Mouse (Mus musculus): ENCODE data around the gene Crnkl1. TPM values are rescaled to one million over a fixed set of nuclear protein-coding genes. Genes with fewer than 3 reads are reported as not detected.

Crnkl1 gene
- polyA plus RNA-seq, 1 experiment from 2014 or later = 20.4 TPM

DNA sequence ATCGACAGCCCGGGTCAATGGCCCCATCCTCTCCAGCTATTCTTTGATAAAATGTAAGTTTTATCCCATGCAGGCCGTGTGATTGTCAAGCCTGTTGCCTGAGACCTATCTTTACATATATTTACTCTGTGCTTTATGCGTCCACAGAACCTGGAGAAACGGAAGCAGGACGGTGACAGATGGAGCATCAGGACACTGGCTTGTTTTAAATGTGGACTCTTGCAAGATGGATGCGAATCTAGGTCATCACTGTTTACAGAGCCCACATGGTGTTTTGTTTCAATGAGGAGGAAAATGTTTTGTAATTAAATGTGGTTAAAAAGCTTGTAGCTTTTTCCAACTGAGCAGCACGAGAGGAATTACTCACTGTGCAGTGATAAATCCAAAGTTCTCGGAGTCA lies 36.7 kb downstream of the Crnkl1 start:
- Histone ChIP-seq H3K4me3 (ENCODE audit: low read length) (no peak overlapping the region), H3K9ac (ENCODE audit: low read depth, low read length) (no peak overlapping the region), H3K4me1 (ENCODE audit: control insufficient read depth, insufficient read depth, low read length) (no peaks in the 10 kb centered on the region), H3K27ac (ENCODE audit: low read length) (no peak overlapping the region), H3K4me2 (ENCODE audit: low read depth, low read length) (no peak overlapping the region), H3K27me3 (replicated peaks; ENCODE audit: control insufficient read depth, insufficient read depth, low read length) (no peaks in the 10 kb centered on the region), H3K36me3 (ENCODE audit: control insufficient read depth, insufficient read depth, low read length) (no peaks in the 10 kb centered on the region), H3K9me3 (ENCODE audit: control insufficient read depth, low read length) (no peaks in the 10 kb centered on the region)
- WGBS = 59% methylated on average over 9 of the region's 9 CpGs
- ATAC-seq = no peak

DNA sequence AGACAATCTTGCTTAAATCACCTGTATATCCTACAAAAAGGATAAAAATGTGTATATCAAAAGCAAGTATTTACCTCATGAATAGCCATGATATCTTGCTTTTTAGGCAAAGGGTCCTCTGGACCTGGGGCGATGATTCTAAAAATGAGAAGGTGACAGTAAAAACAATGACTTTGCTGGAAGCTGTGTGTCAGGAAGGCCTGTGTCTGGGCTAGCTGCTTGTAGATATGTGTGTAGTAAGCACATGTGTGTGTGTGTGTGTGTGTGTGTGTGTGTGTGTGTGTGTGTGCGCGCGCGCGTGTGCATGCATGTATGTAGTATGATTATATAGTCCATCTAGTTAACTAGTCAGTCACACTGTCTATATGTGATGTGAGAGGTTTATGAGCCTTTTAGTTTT lies 41.1 kb downstream of the Crnkl1 start:
- 100% methylated on average over 6 of the region's 6 CpGs for WGBS
- H3K9ac ChIP-seq (ENCODE audit: low read depth, low read length) = no peak overlapping the region
- H3K27ac ChIP-seq (ENCODE audit: low read length) = no peak overlapping the region
- ATAC-seq = no peak
- H3K4me2 ChIP-seq (ENCODE audit: low read depth, low read length) = no peak overlapping the region
- H3K27me3 ChIP-seq (replicated peaks; ENCODE audit: control insufficient read depth, insufficient read depth, low read length) = no peaks in the 10 kb centered on the region
- no peaks in the 10 kb centered on the region for H3K36me3 ChIP-seq (ENCODE audit: control insufficient read depth, insufficient read depth, low read length)
- H3K4me1 ChIP-seq (ENCODE audit: control insufficient read depth, insufficient read depth, low read length) = no peaks in the 10 kb centered on the region
- no peaks in the 10 kb centered on the region for H3K9me3 ChIP-seq (ENCODE audit: control insufficient read depth, low read length)
- no peak overlapping the region for H3K4me3 ChIP-seq (ENCODE audit: low read length)

- H3K4me2 ChIP-seq (ENCODE audit: low read depth, low read length) = no peak overlapping the region
- no peak overlapping the region for H3K9ac ChIP-seq (ENCODE audit: low read depth, low read length)
- H3K9me3 ChIP-seq (ENCODE audit: control insufficient read depth, low read length) = no peaks in the 10 kb centered on the region
- no peak for ATAC-seq
- H3K27ac ChIP-seq (ENCODE audit: low read length) = no peak overlapping the region
- peaks cover 1% of the 10 kb centered on the region; the same call in 1 of the 2 replicates for H3K36me3 ChIP-seq (ENCODE audit: control insufficient read depth, insufficient read depth, low read length)
- no peak overlapping the region for H3K4me3 ChIP-seq (ENCODE audit: low read length)
- H3K4me1 ChIP-seq (ENCODE audit: control insufficient read depth, insufficient read depth, low read length) = 0 out of 2 replicates have a peak, but pooled peaks cover 3% of the 10 kb centered on the region
- 85% methylated on average over 2 of the region's 2 CpGs for whole genome bisulfite sequencing
- H3K27me3 ChIP-seq (replicated peaks; ENCODE audit: control insufficient read depth, insufficient read depth, low read length) = no peaks in the 10 kb centered on the region
These were observed 44.2 kb downstream of the Crnkl1 start for GRCm38 (mm10) chr2:145890571-145890970.

GRCm38 (mm10) chr2:145888766-145889480 lies 45.9 kb downstream of the Crnkl1 start:
- H3K9me3 ChIP-seq (ENCODE audit: control insufficient read depth, low read length) = no peaks in the 10 kb centered on the region
- H3K4me1 ChIP-seq (ENCODE audit: control insufficient read depth, insufficient read depth, low read length) = peaks cover 13% of the 10 kb centered on the region
- H3K36me3 ChIP-seq (ENCODE audit: control insufficient read depth, insufficient read depth, low read length) = peaks cover 4% of the 10 kb centered on the region; the same call in 1 of the 2 replicates
- 0 out of 2 replicates have a peak, but pooled peaks have one; percentile 2 for ATAC-seq
- H3K27ac ChIP-seq (ENCODE audit: low read length) = peak overlapping the region; percentile 67; the same call in 1 of the 2 replicates
- no peaks in the 10 kb centered on the region for H3K27me3 ChIP-seq (replicated peaks; ENCODE audit: control insufficient read depth, insufficient read depth, low read length)
- no peak overlapping the region for H3K4me2 ChIP-seq (ENCODE audit: low read depth, low read length)
- WGBS = 52% methylated on average over 6 of the region's 6 CpGs
- no peak overlapping the region for H3K4me3 ChIP-seq (ENCODE audit: low read length)
- no peak overlapping the region for H3K9ac ChIP-seq (ENCODE audit: low read depth, low read length)

- no peak overlapping the region for H3K9ac ChIP-seq (ENCODE audit: low read depth, low read length)
- no peaks in the 10 kb centered on the region for H3K27me3 ChIP-seq (replicated peaks; ENCODE audit: control insufficient read depth, insufficient read depth, low read length)
- H3K9me3 ChIP-seq (ENCODE audit: control insufficient read depth, low read length) = no peaks in the 10 kb centered on the region
- 52% methylated on average over 14 of the region's 14 CpGs for WGBS
- peaks cover 19% of the 10 kb centered on the region for H3K4me1 ChIP-seq (ENCODE audit: control insufficient read depth, insufficient read depth, low read length)
- H3K4me3 ChIP-seq (ENCODE audit: low read length) = no peak overlapping the region
- no peak overlapping the region for H3K4me2 ChIP-seq (ENCODE audit: low read depth, low read length)
- H3K36me3 ChIP-seq (ENCODE audit: control insufficient read depth, insufficient read depth, low read length) = peaks cover 4% of the 10 kb centered on the region; the same call in 1 of the 2 replicates
- H3K27ac ChIP-seq (ENCODE audit: low read length) = peak overlapping the region; percentile 67
- ATAC-seq = peak; percentile 68
These were observed 46.7 kb downstream of the Crnkl1 start for GRCm38 (mm10) chr2:145887937-145888765.

DNA sequence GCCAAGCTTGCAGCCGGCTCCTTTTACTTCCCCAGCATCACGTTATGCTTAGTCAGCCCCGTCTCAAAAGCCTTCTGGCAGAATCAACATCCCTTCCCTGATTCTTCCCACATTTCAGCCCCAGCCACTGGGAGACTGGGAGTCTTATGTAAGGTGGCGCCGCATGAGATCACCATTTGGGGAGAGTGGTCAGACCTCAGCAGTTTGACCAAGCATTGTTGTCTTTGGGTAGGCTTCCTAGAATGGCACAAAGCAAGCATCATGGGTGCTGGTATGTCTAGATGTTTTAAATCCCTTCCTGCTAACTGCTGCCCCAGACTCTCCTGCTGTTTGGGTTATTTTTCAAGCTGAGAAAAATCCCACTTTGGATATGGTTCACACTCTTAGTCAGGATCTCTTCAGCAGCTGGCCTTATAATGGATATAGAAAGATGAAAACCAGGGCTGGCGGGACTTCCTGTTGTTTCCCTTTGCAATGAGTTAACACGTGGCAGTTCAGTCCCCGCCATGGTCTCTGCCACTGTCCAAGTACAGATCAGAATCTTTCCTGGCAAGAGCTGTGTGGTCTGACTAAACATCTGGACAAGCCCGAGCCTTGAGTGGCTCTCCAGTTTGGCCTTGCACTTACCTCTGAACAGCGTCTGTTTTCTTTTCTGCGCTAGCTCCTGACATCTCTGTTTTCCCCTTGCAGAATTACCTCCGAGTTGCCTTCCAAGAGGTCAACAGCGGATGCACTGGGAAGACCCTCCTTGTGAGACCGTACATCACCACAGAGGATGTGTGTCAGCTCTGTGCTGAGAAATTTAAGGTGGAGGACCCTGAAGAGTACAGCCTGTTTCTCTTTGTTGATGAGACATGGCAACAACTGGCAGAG lies 49.7 kb downstream of the Crnkl1 start:
- Histone ChIP-seq H3K27ac (ENCODE audit: low read length) (peak overlapping the region; percentile 72), H3K4me3 (ENCODE audit: low read length) (no peak overlapping the region), H3K4me1 (ENCODE audit: control insufficient read depth, insufficient read depth, low read length) (peaks cover 20% of the 10 kb centered on the region), H3K36me3 (ENCODE audit: control insufficient read depth, insufficient read depth, low read length) (peaks cover 6% of the 10 kb centered on the region; the same call in 1 of the 2 replicates), H3K9ac (ENCODE audit: low read depth, low read length) (no peak overlapping the region), H3K9me3 (ENCODE audit: control insufficient read depth, low read length) (no peaks in the 10 kb centered on the region), H3K4me2 (ENCODE audit: low read depth, low read length) (no peak overlapping the region), H3K27me3 (replicated peaks; ENCODE audit: control insufficient read depth, insufficient read depth, low read length) (no peaks in the 10 kb centered on the region)
- 50% methylated on average over 14 of the region's 14 CpGs for WGBS
- peak; percentile 34; the same call in 1 of the 2 replicates for ATAC-seq

- H3K36me3 ChIP-seq (ENCODE audit: control insufficient read depth, insufficient read depth, low read length) = peaks cover 6% of the 10 kb centered on the region; the same call in 1 of the 2 replicates
- ATAC-seq = no peak
These were observed 50.5 kb downstream of the Crnkl1 start for GRCm38 (mm10) chr2:145884036-145884912.

DNA sequence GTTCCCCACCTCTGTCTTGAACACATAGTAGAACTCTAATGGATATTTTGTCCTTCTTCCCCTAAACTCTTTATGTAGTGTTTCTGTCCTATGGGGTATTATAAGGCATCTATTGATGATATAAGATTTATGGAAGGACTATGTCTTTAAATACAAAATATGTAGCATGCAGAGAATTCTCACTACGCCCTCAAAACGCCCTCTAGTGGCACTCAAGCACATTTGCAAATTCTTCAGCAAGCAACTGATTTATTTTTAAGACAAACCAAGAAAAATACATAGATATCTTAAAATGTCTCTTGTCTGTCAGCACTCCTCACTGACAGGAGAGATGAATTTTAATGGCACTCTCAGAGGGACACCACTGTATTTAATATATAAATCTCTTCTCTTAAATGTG lies 52.4 kb downstream of the Crnkl1 start:
- Histone ChIP-seq H3K36me3 (ENCODE audit: control insufficient read depth, insufficient read depth, low read length) (peaks cover 16% of the 10 kb centered on the region; the same call in 1 of the 2 replicates), H3K4me3 (ENCODE audit: low read length) (no peak overlapping the region), H3K4me2 (ENCODE audit: low read depth, low read length) (no peak overlapping the region), H3K9ac (ENCODE audit: low read depth, low read length) (no peak overlapping the region), H3K9me3 (ENCODE audit: control insufficient read depth, low read length) (no peaks in the 10 kb centered on the region), H3K27me3 (replicated peaks; ENCODE audit: control insufficient read depth, insufficient read depth, low read length) (no peaks in the 10 kb centered on the region), H3K27ac (ENCODE audit: low read length) (no peak overlapping the region), H3K4me1 (ENCODE audit: control insufficient read depth, insufficient read depth, low read length) (peaks cover 16% of the 10 kb centered on the region)
- 25% methylated on average over 2 of the region's 2 CpGs for WGBS
- ATAC-seq = no peak

More at GRCm38 (mm10) chr2:145884036-145884912, 50.5 kb downstream of the Crnkl1 start:
- Histone ChIP-seq H3K4me2 (ENCODE audit: low read depth, low read length) (no peak overlapping the region), H3K27ac (ENCODE audit: low read length) (peak overlapping the region; percentile 72), H3K9ac (ENCODE audit: low read depth, low read length) (peak overlapping the region; percentile 20; the same call in 1 of the 2 replicates), H3K27me3 (replicated peaks; ENCODE audit: control insufficient read depth, insufficient read depth, low read length) (no peaks in the 10 kb centered on the region), H3K9me3 (ENCODE audit: control insufficient read depth, low read length) (no peaks in the 10 kb centered on the region), H3K4me1 (ENCODE audit: control insufficient read depth, insufficient read depth, low read length) (peaks cover 20% of the 10 kb centered on the region), H3K4me3 (ENCODE audit: low read length) (no peak overlapping the region)
- 46% methylated on average over 17 of the region's 17 CpGs for WGBS
